Mouse (Mus musculus): Measurements from ENCODE around the gene Dclk2.

DNA sequence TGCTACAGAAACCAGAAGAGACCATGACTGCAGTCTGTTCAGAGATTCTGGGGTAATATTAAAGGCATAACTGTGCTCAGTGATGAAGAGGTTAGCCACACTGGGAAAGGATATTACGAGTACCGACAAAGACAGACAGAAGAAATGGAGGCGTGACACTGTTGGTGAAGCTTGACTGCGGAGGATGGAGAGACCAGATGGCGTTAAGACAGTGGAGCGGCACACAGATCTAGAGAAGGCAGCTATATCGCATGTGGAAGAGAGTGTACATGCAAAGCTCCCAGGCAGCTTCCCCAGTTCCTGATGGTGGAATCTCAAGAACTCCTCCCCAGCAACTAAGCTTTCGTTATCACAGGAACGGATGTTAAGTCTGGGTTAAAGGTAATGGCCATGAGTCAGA is 116.4 kb downstream of the Dclk2 start:
- no peak for TF ChIP-seq CTCF (IDR thresholded peaks at IDR 0.05; ENCODE audit: borderline replicate concordance, extremely low read depth, insufficient read depth, insufficient read length)
- no peak for TF ChIP-seq POLR2A (IDR thresholded peaks at IDR 0.05; ENCODE audit: borderline replicate concordance, extremely low read depth, insufficient read depth, insufficient read length, poor library complexity, severe bottlenecking)

Measured in brain, embryonic 14.5 days (tissue).